Mouse (Mus musculus) stomach, embryonic 16.5 days (tissue): ENCODE results near the gene Med10. TPM values are rescaled to one million over a fixed set of nuclear protein-coding genes. Genes with fewer than 3 reads are reported as not detected.

Experiments
- ATAC-seq: fragments of 200-750 bp; cut with Nextera tagmentation; 2 replicates; pipeline ENCODE4 v1.8.0; 2017; ENCODE audit warnings: moderate number of reproducible peaks, moderate TSS enrichment; ENCODE audit not compliant: insufficient read depth, low FRiP score
- H3K27ac ChIP-seq: fragments of 300-500 bp; sonication (generic); 2 replicates; pipeline ENCODE4 v1.5.1; 2014; ENCODE audit warnings: low read length
- H3K27me3 ChIP-seq: fragments of 300-500 bp; sonication (generic); 2 replicates; pipeline ENCODE4 v1.6.1; 2014; ENCODE audit warnings: low read length, control low read depth, mixed read lengths; ENCODE audit not compliant: control insufficient read depth, insufficient read depth
- H3K36me3 ChIP-seq: fragments of 300-500 bp; sonication (generic); 2 replicates; pipeline ENCODE4 v1.6.1; 2014; ENCODE audit warnings: low read length; ENCODE audit not compliant: control insufficient read depth, insufficient read depth
- H3K4me1 ChIP-seq: fragments of 300-500 bp; sonication (generic); 2 replicates; pipeline ENCODE4 v1.6.1; 2014; ENCODE audit warnings: low read length, control low read depth, mixed read lengths; ENCODE audit not compliant: control insufficient read depth, insufficient read depth
- H3K4me2 ChIP-seq: fragments of 300-500 bp; sonication (generic); 2 replicates; pipeline ENCODE4 v1.6.1; 2014; ENCODE audit warnings: low read depth, low read length, mixed read lengths
- H3K4me3 ChIP-seq: fragments of 300-500 bp; sonication (generic); replicated peaks from 2 replicates; pipeline ENCODE4 v1.5.1; 2014; ENCODE audit warnings: mild to moderate bottlenecking, low read length
- H3K9ac ChIP-seq: fragments of 300-500 bp; sonication (generic); 2 replicates; pipeline ENCODE4 v1.6.1; 2014; ENCODE audit warnings: low read length
- H3K9me3 ChIP-seq: fragments of 300-500 bp; sonication (generic); replicated peaks from 2 replicates; pipeline ENCODE4 v1.6.1; 2016; ENCODE audit warnings: low read length, control low read depth; ENCODE audit not compliant: control insufficient read depth
- WGBS: fragments of 180-500 bp; shearing (Covaris S2); extraction: QIAGEN DNeasy Blood & Tissue Kit; methylation state at CpG from one replicate; pipeline ENCODE4 v1.1.7; 2014; 5-methylcytosine and 5-hydroxymethylcytosine counted together
- polyA plus RNA-seq: library from polyadenylated mRNA; unstranded; fragments of >200 nt; fragmentation: Nextera tagmentation; extraction: Ambion mirVana; gene quantifications from 2 replicates; pipeline ENCODE4 v1.2.1, GENCODE M21; 2015

The Med10 gene
- polyA plus RNA-seq, 1 experiment from 2014 or later, result 135 TPM

DNA sequence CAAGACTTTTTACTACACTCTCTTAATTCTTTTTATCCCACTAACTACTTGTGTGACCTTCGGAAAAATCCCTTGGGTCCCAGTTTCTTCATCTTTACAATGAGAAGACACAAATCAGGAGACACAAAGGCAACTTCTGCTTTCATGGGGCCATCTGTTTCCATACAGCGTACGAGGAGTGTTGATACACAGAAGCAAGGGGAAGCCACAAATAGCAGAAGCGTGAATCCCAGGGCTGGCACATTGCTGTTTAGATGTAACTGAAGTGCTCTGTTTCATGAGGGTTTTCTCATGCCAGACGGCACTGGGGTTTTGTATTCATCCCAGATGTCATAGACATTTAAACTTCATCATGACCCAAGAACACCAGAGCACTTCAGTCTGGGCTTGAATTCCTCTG is 13.5 kb upstream of the Med10 start:
- no peak overlapping the region for H3K27ac ChIP-seq
- no peaks in the 10 kb centered on the region for H3K9me3 ChIP-seq
- H3K36me3 ChIP-seq, result no peaks in the 10 kb centered on the region
- ATAC-seq, result no peak
- no peak overlapping the region for H3K9ac ChIP-seq
- H3K27me3 ChIP-seq, result no peaks in the 10 kb centered on the region
- H3K4me2 ChIP-seq, result no peak overlapping the region
- WGBS, result 72% methylated on average over 5 of the region's 5 CpGs
- H3K4me1 ChIP-seq, result no peaks in the 10 kb centered on the region
- H3K4me3 ChIP-seq, result no peak overlapping the region

DNA sequence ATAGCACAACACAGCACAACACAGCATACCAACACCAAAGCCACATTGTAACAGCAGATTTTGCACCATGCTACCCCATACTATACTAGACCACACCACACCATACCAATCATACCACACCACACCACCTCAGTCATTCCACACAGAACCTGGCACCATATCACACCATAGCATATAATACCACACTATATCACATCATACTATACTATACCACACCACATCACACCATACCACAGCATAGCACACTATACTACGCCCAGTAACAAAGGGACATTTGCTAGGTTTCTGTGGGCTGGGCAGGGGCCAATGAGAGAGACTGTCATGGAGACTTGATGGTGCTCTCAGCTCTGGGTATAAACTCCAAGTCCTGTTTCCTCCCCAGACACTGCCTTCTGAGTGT is 10.4 kb upstream of the Med10 start:
- no peaks in the 10 kb centered on the region for H3K9me3 ChIP-seq

DNA sequence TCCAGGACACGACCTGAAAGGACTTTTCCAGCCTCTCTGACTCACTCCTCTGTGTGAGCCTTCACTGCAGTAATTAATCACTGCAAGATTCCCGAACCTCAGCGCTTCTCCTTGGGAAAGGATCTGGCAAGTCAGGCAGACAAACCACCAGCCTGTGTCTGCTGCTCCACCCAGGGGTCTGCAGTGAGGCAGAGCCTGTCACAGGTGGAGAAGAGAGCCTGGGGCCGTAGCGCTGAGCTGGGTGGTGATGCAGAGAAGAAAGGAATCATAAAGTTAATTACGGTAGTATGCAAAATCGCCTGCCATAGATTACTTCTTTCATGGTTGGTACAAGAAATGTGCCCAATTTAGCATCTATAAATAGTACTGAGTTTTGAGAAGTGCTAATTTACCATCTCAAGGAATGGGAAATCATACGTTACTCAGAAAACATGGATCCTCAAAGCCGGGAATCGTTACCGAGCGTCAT is 9.6 kb upstream of the Med10 start:
- no peak overlapping the region for H3K4me3 ChIP-seq
- WGBS, result 58% methylated on average over 12 of the region's 12 CpGs
- H3K27me3 ChIP-seq, result no peaks in the 10 kb centered on the region
- no peaks in the 10 kb centered on the region for H3K9me3 ChIP-seq
- no peak overlapping the region for H3K27ac ChIP-seq
- H3K36me3 ChIP-seq, result no peaks in the 10 kb centered on the region
- H3K9ac ChIP-seq, result no peak overlapping the region
- H3K4me2 ChIP-seq, result no peak overlapping the region
- no peak for ATAC-seq
- no peaks in the 10 kb centered on the region for H3K4me1 ChIP-seq

More for the DNA sequence above, 10.4 kb upstream of the Med10 start:
- Histone ChIP-seq H3K4me2 (no peak overlapping the region), H3K4me1 (no peaks in the 10 kb centered on the region), H3K36me3 (no peaks in the 10 kb centered on the region), H3K4me3 (no peak overlapping the region), H3K27me3 (no peaks in the 10 kb centered on the region), H3K27ac (no peak overlapping the region), H3K9ac (no peak overlapping the region)
- ATAC-seq, result no peak; the same call in 1 of the 2 replicates
- WGBS, result 87% methylated on average over 1 of the region's 1 CpGs

DNA sequence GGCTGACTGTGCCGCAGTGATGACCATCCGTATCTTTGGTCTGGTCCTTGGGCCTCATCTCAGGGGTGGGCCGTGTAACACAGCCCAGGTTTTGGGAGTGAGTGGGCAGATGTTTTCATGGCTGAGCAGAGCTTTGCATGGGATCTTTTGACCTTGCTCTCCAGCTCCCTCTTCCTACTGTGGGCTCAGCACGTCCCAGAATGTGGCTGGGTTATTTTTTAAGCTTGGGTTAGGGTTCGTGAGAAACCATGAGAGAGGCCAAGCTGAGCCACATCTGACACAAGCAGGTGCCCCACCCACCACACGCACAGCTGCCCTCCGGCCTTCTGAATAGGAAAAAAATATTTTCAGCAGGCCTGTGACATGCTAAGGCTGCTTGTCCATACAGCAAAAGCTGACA is 7.4 kb upstream of the Med10 start:
- Histone ChIP-seq H3K9me3 (no peaks in the 10 kb centered on the region), H3K36me3 (no peaks in the 10 kb centered on the region), H3K9ac (no peak overlapping the region), H3K4me1 (no peaks in the 10 kb centered on the region), H3K27me3 (no peaks in the 10 kb centered on the region), H3K27ac (no peak overlapping the region), H3K4me2 (no peak overlapping the region), H3K4me3 (no peak overlapping the region)
- WGBS, result 60% methylated on average over 7 of the region's 7 CpGs
- no peak for ATAC-seq

DNA sequence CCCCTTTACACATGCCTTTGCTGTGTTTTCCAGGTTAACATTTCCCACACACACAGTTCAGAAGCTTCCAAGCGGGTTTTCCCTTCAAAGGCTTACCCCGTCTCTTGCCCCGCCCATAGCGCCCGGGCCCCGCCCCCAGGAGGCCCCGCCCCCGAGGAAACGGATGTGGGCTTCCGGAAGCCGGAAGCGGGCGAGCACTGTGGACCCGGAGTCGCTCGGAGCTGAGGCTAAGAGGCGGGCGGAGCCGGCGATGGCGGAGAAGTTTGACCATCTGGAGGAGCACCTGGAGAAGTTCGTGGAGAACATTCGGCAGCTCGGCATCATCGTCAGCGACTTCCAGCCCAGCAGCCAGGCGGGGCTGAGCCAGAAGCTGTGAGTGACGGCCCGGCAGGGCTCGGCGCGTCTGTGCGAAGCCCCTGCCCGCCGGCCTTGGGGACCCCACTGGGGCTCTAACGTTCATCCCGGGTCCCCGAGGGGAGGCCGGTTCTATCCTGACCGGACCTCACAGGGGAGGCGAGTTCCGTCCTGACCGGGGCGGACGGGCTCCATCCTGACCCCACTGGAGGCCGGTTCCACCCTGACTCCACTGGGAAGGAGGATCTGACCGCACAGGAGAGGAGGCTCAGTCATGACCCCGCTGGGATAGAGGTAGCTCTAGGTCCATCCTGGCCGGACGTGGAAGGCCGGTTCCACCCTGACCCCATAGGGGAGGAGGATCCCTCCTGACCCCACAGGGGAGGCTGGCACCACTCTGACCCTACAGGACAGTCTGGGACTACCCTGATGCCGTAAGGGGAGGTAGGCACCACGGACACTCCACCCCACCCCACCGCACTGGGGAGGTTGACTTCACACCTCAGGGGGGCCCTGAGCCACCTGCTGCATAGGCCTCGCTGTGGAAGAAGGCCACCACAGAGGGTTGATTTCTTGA is 7.8 kb downstream of the Med10 start:
- Histone ChIP-seq H3K9me3 (no peaks in the 10 kb centered on the region), H3K4me2 (peak overlapping the region; percentile 98), H3K36me3 (peaks cover 12% of the 10 kb centered on the region; the same call in 1 of the 2 replicates), H3K27me3 (no peaks in the 10 kb centered on the region), H3K4me1 (peaks cover 15% of the 10 kb centered on the region), H3K27ac (peak overlapping the region; percentile 26; the same call in 1 of the 2 replicates), H3K4me3 (peak overlapping the region; percentile 75), H3K9ac (peak overlapping the region; percentile 78)
- peak; percentile 94 for ATAC-seq
- WGBS, result 1% methylated on average over 55 of the region's 55 CpGs

DNA sequence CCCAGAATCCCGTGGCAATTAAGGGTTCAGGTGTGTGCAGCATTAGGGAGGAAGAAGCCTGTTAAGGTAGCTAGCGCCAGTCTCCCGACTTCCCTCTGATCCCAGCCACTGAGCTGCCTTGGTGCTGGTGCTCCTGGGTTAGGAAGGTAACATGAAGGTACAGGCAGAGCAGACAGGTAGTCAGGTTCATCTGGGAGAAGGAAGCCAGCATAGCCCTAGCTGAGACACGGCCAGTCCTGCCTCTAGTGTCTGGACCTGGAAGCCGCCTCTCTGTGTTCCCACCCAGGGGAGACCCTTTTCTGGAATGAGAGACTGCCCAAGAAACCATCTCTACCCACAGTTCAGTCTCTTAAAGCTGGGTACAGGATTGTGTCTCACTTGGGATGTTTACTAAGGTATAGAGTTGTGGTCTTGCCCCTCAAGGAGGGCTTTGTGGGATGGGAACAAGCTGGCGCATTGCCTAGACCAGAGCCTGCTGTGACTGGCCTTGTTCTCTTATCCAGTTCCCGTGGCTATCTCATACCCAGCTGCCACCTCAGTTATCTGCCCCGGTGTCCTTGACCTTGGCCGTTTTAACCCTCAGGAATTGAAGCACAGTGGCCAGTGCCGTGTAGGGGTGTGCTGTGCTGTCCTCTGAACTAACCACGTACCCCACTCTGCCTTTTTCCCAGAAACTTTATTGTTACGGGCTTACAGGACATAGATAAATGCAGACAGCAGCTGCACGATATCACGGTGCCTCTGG is 8.9 kb downstream of the Med10 start:
- H3K9ac ChIP-seq, result peak overlapping the region; percentile 78
- peaks cover 13% of the 10 kb centered on the region for H3K36me3 ChIP-seq
- H3K4me3 ChIP-seq, result peak overlapping the region; percentile 75
- 83% methylated on average over 14 of the region's 14 CpGs for whole genome bisulfite sequencing
- peaks cover 15% of the 10 kb centered on the region for H3K4me1 ChIP-seq
- H3K4me2 ChIP-seq, result peak overlapping the region; percentile 98
- no peaks in the 10 kb centered on the region for H3K27me3 ChIP-seq
- H3K27ac ChIP-seq, result no peak overlapping the region
- peak; percentile 8; the same call in 1 of the 2 replicates for ATAC-seq
- H3K9me3 ChIP-seq, result no peaks in the 10 kb centered on the region

DNA sequence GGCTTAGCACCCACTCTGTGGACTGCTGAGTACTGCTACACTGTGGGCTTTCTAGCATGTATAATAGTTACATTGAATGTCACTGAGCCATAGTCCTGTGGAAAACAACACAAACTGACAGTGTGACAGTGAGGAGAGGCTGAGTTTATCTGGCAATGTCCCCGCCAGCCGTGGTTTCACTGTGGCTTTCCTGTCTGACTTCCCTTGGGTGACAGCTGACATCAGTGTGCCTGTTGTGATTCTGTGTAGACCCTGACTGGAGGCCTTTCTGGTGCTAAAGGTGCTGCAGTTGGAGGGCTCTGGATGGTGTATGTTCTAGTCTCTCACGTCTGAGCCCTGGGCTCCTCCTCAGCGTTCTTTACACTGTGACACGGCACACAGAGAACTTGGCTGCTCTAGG is 11.7 kb downstream of the Med10 start:
- Histone ChIP-seq H3K4me1 (peaks cover 15% of the 10 kb centered on the region), H3K27ac (no peak overlapping the region), H3K27me3 (no peaks in the 10 kb centered on the region), H3K36me3 (peaks cover 22% of the 10 kb centered on the region), H3K4me2 (no peak overlapping the region), H3K4me3 (no peak overlapping the region), H3K9me3 (no peaks in the 10 kb centered on the region), H3K9ac (no peak overlapping the region)
- 92% methylated on average over 5 of the region's 5 CpGs for WGBS
- ATAC-seq, result no peak

DNA sequence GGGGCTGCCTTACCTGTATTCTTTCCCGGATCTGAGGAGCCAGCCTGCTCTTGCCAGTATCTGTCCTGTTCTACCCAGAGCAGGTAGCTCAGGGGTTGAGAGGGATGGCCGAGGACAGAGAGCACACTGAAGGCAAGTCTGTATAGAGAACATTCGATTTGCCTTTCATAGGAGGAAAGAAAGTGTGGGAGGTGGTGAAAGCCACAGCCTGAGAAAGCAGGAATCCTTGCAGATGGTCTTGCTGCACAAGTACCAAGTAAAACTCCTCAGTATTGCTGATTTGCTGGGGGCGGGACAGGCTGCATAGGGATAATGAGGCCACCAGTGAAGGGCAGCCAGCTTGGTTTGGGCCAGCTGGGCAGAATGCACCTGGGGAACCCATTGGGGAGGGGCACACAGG is 16.1 kb downstream of the Med10 start:
- H3K27me3 ChIP-seq, result no peaks in the 10 kb centered on the region
- H3K4me3 ChIP-seq, result no peak overlapping the region
- H3K4me2 ChIP-seq, result no peak overlapping the region
- H3K4me1 ChIP-seq, result no peaks in the 10 kb centered on the region
- no peak for ATAC-seq
- H3K27ac ChIP-seq, result no peak overlapping the region
- H3K9me3 ChIP-seq, result no peaks in the 10 kb centered on the region
- H3K9ac ChIP-seq, result no peak overlapping the region
- 85% methylated on average over 4 of the region's 4 CpGs for WGBS
- H3K36me3 ChIP-seq, result peaks cover 22% of the 10 kb centered on the region
